Mouse (Mus musculus) left cerebral cortex, postnatal 25 days (tissue): ENCODE measurements at regions not wholly inside any gene's neighbourhood (a gene's known extent, or its start where the extent isn't known, plus 50 kb on each side); places are given as distances from the start of the nearest gene placed in this dataset.

Experiments
- DNase-seq, 2 experiments: peaks; one replicate each; pipeline ENCODE4 v3.0.0; 2022; ENCODE audit warnings: low spot score in 2 of 2, mixed read lengths in 1 of 2
- intact Hi-C: fragments of 180-260 bp; cut with DNase I; formaldehyde crosslinking; loops from one replicate; pipeline ENCODE4 v1.15.1; 2025

DNA sequence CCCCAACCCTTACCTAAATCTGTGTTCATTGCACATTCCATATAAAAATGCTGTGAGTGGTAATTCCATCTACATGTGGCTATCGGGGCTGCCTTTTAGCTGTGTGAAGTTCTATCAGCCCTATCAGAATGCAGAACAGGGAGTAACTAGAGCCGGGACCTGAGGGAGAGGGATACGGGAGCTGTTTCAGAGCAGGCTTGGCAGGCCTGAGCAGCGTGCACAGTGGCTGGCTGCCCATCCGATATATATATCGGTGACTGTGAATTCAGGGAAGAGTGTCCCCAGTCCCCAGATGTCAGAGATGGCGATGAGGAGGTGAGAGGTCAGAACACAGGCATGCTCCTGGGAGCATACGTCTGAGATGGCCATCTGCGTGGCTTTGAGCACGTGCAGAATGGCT lies 79.0 kb downstream of the Arl4c start:
- intact Hi-C loops: no loop called here
- no peak for DNase-seq

DNA sequence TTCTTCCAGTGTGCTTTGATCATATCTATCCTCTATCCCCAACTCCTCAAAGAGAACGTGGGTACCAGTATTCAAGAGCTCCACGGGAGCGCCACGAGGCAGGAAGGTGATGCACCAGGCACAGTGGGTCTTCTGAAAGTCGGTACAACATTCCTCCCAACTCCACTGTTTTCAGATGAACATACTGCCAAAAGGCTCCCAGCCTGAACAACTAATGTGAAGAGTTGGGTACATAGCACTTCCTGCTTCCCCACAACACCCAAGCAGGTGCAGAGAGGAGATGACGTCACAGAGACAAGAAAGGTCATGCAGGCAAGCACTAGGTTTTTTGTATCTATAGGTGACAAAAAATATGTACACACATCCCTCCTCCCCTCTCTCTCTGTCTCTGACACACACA lies 79.7 kb downstream of the Arl4c start:
- DNase-seq: no peak
- intact Hi-C loops: no loop called here

DNA sequence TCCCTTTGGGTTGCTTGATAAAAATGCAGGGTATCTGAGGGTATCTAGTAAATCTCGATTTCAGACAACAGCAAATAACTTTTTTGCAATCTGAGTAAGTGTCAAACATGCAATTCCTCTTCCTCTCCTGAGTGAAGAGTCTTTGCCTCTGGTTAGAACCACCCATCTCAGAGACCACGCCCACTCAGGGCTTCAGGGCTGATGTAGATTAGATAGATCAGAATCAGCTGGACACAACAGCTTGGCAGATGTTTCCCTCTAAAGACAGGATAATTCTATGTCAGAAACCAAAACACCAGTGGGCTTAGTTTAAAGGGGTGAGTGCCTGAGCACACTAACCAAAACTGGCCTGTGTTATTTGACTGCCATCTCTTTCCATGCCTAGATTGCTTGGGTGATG lies 80.8 kb downstream of the Arl4c start:
- intact Hi-C loops: no loop called here
- no peak for DNase-seq

DNA sequence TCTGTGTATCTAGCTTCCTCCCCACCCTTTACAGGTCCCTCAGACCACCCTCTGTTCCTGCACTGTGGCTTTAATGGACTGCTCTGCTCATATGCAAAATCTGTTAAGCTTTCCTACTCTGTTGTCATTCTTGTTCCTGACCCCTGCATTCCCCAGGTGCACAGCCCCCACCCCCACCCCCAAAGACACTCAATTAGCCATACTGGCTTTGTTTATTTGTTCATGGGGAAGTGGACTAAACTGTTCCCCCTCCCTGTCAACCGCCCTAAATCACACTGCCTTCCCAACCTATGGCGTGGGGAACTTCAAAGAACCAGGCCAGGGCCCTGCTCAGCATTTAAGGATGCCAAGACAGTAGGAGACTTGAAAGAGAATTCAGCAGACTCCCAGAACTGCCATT lies 89.0 kb downstream of the Arl4c start:
- no peak for DNase-seq
- intact Hi-C loops: no loop called here

DNA sequence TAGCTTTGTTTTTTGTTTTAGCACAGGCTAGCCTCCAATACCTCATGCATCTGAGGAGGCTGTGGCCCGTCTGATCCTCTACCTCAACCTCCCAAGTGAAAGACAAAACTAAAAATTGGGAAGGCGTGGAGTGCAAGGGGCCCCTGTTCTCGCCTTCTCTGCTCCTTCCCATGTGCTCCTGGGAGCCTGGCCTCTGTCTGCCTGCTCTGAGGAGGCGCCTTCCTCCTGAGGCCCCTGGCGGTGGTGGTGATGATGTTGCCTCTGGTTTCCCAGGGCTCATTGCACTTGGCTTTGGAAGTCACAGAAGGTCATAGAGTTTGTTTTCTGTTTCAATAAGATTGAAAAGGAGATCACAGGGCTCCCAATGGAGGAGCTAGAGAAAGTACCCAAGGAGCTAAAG lies 90.8 kb downstream of the Arl4c start:
- no peak for DNase-seq
- intact Hi-C loops: no loop called here

DNA sequence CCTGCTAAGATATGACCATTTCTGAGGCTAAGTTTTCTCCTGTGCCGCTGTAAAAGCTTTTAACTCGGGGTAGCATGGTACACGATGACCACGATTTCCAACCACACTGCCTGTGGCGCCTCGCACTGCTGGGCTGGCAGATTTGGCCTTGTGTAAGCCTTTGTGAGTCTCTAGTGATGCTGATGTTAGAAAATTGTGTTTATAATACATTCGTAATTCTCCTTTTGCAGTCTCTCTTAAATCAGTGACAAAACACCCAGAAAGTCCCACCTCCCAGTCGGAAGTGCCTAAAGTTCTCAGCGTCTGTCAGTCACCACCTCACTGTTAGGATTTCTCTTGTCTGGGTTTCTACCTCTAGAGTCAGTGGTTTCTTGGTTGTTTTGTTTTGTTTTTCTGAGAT lies 91.2 kb downstream of the Arl4c start:
- no peak for DNase-seq
- intact Hi-C loops: no loop called here

DNA sequence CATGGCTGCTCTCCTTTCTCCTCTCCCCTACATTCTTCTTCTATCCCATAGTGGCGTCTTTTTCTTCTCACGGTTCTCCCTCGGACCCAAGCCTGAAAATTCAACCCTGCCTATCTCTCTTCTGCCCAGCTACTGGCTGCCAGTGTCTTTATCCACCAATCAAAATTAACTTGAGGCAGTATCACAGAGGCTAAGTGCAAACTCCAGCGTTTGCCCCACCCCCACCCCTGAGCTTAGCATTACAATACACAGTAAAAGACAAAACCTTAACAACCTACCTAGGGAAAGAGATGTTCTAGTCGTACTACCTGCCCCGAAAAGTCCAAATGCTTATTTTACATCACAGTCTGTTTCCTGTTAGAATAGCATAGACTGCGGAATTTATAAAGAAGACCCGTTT lies 93.2 kb downstream of the Arl4c start:
- DNase-seq: no peak
- intact Hi-C loops: no loop called here

DNA sequence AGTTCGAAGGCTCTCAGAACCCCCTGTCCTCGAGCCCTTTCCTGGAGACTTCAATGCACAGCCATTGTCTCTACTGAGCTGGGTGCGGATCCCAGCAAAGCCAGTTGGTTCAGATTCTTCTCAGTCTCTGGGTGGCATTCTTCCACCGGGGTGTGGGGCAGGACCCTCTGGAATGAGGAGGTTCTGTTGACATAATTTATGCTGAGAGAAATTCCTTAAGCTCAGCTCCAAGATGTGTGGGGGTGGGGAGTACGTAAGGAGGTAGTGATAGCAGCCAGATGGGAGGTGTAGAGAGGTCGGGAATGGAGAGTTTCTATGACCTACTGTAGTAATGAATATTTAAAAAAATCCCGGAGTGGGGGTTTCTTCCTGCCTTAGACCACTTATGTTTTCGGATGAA lies 93.8 kb downstream of the Arl4c start:
- DNase-seq: no peak
- intact Hi-C loops: no loop called here

DNA sequence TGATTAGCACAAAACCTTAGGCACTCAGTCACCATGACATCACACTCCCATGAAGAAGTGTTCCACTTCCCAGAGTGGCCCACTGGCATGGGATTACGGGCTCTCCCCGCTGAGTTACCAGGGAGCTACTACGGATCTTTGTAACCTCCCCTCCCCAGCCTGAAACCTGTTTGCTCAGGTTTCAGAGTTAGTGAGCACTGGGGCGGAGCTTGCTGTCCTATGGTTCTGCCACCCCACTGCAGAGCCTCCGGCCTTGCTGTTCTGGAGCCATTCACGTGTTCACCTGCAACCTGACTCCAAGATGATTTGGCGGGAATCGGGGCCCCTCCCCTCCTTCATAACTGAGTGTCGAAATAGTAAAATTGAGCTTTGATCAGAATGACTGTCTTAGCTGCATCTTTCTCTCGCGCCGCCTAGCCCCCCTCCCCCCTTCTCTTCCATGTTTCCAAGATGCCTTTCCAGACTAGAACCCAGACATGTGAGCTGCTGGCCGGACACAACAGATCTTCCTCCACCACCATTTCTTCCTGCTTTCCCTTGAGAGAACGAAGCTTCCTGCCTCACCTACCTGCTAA lies 95.8 kb upstream of the Glrp1 start:
- intact Hi-C loops: no loop called here
- no peak for DNase-seq

DNA sequence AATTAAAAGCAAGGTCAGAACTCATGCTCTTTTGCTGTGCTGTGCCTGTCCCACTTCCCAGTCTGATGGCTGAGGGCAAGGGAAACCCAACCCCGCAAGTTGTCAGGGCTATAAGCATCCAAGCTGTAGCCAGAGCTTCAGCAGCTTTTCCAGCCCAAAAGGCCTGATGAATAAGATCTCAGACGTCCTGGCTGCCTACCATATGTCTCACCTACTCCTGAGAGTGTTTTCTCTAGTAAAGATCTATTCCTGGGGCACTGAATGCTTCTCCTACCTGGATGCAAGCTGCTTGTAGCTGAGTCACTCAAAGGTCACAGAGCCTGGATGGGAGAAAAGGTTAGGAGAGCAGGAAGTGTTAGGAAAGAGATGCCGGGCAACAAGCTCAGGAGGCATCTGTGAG lies 92.4 kb upstream of the Glrp1 start:
- DNase-seq: no peak
- intact Hi-C loops: no loop called here

DNA sequence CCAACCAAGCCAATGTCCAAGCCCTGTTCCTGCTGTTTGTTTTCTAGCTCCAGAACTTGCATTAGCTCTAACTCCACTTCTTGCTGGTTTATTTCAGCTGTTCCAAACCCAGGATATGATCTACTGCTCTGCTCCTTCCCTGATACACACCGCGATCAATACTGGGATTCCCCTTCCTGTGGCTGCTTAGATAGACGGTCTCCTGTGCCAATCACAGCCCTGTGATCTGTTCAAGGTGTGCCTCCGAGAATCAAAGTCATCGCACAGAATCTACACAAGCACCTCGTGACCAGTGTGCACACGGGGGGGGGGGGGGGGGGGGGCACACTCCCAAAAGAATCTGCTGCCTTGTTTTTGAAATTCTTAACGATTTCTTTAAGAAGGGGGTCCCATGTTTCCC lies 91.9 kb upstream of the Glrp1 start:
- intact Hi-C loops: no loop called here

DNA sequence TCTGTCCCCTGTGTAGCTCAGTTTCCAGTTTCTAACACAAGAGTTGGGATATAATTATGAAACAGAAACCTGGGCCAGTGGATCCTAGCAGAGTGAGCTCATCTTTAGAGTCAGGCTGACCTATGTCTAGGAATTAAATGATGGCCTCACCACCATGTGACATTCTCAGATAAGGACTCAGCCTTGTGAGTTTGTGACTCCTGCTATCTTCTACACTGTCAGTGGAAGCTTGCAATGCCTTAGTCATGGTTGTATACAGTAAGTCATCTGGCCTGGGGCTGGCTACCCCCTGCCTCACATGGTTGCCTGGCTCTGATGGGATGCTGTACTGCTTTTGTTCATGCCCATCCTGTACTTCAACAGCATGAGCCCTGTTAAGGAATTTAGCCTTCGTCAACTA lies 90.3 kb upstream of the Glrp1 start:
- intact Hi-C loops: no loop called here
- no peak for DNase-seq

More for the DNA sequence above, 91.9 kb upstream of the Glrp1 start:
- no peak for DNase-seq

DNA sequence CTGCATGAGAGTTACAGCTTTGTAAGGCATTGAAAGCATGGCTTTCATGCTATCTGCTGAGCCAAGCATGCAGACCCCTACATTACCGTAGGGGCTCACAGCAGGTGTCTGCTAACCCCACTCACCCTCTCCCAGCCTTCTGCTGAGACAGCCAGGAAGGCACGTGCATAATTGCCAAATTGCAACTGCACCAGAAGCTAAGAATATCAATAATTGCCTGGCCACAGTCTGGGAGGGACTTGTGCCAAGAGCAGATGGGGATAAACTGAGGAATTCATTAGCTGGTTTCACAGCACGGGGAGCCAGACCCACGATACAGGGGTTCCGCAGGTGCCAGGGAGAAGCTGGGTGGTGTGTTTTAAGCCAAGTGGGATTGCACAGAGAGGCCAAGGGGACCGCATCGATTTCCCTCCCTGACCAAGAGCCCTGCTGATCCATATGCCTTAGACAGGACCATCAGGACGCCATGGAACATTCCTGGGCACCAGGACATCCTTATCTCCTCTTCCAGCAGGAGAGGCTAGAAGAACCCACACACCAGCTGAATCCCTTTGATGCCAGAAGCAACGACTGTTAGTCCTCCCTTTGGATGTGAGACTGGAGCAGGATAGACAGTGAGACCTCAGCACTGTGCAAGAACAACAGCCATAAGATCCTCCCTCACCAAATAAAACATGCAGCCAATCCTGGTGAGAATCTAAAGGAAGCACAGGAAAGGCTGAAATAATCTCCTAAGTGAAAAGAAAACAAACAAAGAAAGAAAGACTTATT lies 84.8 kb upstream of the Glrp1 start:
- peak in 1 of 2 experiments; percentile 37 for DNase-seq
- intact Hi-C loops: no loop called here

DNA sequence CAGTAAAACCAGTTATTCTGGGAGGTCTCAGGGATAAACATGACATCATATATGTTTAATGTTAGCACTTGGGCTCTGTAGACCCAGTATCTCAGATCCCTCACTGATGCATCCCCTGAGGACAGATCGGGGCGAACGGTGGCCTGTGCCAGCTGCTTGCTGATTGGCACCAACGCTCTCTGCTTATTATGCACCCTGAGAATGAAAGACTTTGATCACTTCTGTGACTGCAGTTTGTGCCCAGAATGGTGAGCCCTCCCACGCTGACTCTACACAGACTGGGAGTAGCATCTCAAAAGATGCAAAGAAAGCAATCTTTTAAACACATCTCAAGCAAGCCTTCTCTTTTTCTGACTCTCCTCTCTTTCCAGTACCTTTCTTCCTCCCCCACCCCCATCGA lies 82.2 kb upstream of the Glrp1 start:
- intact Hi-C loops: no loop called here
- DNase-seq: peak in 1 of 2 experiments; percentile 52

DNA sequence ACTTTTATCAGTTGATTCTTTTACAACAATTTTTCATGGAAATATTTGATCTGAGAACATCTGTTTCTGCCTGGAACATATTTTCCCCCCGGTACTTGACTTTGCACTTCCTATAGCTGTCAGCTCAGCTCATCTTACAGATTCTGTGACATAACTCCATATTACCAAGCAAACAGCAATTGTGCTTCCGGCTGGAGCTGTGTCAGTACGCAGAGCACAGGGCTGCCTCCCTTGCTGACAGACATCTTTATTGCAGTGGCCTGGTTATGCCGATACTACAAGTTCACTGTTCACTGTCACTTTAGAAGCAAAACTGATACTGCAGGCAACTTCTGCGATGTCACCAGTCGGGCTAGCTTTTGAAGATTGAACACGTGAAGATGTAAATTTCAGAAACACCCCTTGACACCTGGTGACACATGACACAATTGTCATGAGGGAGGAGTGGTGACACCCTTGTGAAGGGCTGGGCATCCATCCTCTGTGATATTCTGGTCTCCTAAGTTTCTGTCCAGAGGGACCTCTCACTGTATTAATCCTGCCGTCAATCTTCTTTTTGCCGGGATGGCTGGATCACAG lies 81.0 kb upstream of the Glrp1 start:
- peak in 1 of 2 experiments; percentile 28 for DNase-seq
- intact Hi-C loops: no loop called here

DNA sequence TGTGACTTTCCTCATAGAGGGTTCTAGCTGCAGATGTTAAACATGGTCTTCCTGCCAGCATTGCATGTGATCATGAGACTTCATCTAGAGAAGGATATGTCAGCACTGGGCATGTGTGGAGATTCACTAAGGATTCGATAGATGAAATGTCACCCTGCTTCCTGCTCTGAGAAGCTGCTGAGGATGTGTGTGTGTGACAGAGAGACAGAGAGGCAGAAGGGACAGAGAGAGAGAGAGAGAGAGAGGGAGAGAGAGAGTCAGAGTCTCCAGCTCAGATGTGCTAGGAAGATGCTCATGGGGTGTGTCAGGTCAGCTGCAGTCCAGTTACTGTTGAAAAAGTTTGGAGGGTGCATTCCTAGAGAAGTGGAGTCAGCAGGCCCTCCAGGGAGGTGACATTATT lies 78.9 kb upstream of the Glrp1 start:
- intact Hi-C loops: no loop called here
- no peak for DNase-seq

DNA sequence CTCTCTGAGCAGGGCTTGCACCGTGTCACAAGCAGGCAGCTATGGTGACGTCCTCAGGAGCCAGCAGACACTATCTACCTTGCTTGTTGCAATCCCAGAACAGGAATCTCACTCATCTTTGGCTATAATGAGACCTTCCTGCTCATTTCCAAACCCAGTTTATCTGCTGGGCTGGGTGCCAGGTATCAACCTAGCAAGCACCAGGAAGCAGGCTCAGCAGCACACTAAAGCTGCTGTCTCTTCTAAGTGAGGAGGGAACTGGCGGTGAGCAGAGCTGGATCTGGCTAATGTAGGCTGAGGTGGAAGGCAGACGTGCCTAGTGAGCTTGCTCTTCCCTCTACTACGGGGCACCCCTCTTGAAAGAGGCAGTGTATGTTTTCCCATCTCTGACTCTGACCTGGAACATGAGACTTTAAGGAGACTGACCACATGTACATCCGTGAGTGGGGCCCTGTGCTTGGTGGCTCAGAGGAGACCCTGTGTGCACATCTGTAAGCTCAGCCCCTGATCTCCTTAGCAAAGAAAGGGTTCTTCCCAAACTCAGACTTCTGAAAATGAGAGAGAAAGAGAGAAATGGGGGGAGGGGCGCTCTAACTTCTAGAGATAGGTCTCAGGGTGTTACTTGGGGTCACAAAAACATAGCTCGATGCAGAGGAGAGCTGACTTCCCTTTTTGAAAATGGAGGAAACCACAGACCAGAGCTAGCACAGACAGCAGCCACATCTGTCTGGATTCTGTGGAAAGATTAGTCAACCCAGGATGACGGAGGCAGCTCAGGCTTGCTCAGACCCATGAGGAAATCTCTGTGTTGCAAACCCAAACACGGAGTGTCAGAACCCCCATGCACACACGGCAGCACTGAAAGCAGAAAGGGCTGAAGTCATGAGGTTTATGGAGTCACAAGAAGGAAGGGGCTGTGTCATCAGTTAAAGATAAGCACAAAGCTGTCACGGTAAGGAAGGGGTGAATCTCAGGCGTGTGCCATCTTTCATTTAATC lies 77.3 kb upstream of the Glrp1 start:
- intact Hi-C loops: no loop called here
- peak; percentile 17 to 56 for DNase-seq

DNA sequence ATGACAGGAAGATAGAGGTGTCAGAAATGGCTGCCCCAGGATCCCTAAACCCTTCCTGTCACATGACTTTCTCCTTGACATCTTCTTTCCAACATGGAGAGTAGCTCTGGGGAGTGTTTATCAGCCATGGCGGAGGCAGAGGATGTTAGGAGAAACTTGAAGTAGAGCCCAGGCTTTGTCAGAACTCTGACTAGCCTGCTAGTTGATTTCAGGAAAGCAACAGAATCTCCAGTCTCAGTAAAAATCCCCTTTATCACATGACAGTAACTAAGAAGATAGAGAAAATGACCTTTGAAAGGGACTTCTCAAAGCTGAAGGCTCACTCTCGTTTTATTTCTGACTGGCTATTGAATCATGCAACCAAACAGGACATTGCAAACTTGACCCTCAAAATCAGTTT lies 76.3 kb upstream of the Glrp1 start:
- intact Hi-C loops: no loop called here
- no peak for DNase-seq

DNA sequence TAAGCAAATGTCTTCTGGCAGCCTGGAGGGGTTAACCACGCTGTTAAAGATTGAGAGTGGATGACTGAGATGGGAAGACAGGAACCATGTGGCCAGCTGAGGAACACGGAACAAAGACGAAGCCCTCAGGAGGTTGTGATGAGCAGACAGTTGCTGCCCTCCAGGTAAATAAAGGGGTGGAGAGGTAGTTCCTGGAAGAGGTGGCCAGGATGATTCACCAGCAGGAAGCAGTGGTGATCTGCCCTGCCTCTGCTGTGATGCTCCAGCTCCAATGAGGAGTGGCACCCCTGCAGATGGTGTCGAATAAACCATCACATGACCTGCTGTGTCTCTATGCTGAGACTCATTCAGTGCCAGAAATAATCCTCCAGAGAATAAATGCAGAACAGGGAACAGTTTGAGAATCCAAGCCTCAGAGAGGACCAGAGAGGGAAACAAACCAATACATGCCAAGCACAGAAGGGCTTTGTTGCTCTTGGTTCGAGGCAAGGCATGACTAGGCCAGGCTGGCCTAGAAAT lies 74.7 kb upstream of the Glrp1 start:
- DNase-seq: peak in 1 of 2 experiments; percentile 19
- intact Hi-C loops: no loop called here

DNA sequence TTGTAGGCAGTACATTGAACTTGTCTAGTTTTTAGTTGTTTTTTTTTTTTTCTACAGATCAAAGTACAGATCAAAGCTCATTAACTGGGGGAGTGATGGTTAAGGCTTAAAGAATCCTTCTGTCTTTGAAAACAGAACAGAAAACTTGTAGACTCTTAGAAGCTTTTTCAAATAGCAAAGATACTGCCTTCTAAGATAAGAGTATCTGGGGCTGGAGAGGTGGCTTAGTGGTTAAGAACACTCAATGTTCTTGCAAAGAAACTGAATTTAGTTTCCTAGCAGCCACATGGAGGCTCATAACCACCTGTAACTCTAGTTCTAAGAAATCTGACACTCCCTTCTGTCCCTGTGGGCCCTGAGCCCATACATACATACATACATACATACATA lies 68.4 kb upstream of the Glrp1 start:
- no peak for DNase-seq
- intact Hi-C loops: no loop called here
